Mouse (Mus musculus) naive thymus-derived CD4-positive, alpha-beta T cell, adult 2 months (primary cell): ENCODE results near the gene Wipf1.
A peak's percentile ranks its signal among the peaks of the same experiment; 100 is the strongest.
"Not testable (repeated sequence)": the region's sequence is repeated elsewhere in the genome, so short reads cannot be mapped to it uniquely, and the experiment has no call there.

Experiments used
- DNase-seq: peaks from one replicate; pipeline ENCODE4 v3.0.0-alpha.2; 2011; ENCODE audit warnings: low read depth

Gene Wipf1

DNA sequence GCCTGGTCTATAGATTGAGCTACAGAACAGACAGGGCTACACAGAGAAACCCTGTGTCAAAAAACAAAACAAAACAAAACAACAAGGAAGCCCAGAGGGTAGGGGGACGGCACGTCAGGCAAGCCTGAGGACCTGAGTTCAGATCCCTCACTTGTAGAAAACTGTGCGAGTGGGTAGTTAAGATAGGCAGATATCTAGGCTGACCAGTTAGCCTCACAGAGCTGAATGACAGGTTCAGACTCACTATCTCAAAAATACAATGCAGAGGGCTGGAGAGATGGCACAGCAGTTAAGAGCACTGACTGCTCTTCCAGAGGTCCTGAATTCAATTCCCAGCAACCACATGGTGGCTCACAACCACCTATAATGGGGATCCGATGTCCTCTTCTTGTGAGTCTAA is 23.2 kb downstream of the Wipf1 start:
- DNase-seq: not testable (repeated sequence)

- DNase-seq: no peak
Measured at GRCm38 (mm10) chr2:73502863-73503429, 26.6 kb downstream of the Wipf1 start.

GRCm38 (mm10) chr2:73500864-73501263 is 28.7 kb downstream of the Wipf1 start:
- no peak for DNase-seq

DNA sequence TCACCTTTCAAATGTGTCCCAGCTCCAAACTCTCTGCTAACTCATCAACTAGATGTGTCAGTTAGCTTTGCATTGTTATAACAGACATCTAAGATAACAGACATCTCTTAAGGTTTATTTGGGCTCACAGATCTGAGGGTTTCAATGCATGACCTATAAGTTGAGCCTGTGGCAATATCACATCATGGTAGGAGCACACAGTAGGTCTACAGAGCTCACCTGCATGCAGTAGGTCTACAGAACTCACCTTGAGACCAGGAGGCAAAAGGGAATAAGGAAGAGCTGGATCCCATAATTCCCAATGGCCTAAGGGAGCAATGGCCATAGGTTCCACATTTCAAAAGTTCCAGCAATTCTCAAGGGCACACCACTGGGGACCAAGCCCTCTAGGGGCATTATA is 31.2 kb downstream of the Wipf1 start:
- DNase-seq: no peak

GRCm38 (mm10) chr2:73497572-73497971 is 32.0 kb downstream of the Wipf1 start:
- no peak for DNase-seq

- DNase-seq: no peak
Measured at GRCm38 (mm10) chr2:73496944-73497343, 32.6 kb downstream of the Wipf1 start.

DNA sequence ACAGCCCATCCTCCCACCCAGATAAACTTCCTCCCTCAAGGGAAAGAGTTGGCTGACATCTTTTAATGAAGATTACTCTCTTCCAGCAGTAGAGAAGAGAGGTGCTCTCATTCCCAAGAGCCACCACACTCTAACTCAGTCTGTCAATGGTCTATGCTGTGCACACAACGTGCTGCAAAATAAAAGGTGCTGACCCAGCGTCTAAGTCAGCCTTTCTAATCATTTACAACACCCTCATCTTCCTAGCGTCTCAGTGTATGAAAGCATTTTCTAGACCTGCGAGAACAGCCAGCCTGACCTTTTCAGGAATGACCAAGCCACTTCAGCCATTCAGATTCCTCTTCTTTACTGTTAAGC is 33.2 kb downstream of the Wipf1 start:
- DNase-seq: no peak

DNA sequence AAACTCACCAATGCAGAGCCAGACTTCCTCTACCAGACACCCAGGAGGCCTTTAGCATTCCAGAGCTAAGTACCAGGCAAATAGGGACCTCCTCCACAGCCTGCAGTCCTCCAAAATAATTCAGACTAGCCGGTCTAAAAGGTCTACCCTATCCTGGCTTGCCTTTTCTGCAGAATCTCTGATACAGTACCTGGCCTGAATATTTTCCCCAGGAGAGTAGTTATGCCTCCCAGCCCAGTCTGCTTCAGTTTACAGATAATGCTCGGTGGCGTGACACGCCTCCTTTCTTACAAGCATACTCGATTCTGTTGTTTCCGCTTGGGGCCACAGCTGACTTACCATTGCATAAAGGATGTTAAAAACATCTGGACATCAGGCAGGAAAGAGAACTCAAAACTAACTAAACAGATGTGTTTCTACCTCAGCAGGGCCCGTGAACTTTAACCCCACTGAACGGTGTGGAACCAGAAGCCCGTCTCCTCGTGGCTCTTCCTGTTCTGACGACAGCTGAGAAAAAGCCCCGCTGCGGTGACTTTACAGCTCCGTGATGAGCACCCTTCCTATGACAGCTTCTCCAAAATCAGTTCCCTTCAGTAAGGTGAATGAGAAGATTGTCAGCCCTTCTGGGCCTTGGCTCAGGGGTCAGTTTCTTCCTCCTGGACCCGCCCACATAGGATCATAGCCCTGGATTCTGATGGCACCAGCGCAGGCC is 33.8 kb downstream of the Wipf1 start:
- peak; percentile 86 for DNase-seq

- DNase-seq: no peak
Measured at GRCm38 (mm10) chr2:73493517-73493916, 36.0 kb downstream of the Wipf1 start.

DNA sequence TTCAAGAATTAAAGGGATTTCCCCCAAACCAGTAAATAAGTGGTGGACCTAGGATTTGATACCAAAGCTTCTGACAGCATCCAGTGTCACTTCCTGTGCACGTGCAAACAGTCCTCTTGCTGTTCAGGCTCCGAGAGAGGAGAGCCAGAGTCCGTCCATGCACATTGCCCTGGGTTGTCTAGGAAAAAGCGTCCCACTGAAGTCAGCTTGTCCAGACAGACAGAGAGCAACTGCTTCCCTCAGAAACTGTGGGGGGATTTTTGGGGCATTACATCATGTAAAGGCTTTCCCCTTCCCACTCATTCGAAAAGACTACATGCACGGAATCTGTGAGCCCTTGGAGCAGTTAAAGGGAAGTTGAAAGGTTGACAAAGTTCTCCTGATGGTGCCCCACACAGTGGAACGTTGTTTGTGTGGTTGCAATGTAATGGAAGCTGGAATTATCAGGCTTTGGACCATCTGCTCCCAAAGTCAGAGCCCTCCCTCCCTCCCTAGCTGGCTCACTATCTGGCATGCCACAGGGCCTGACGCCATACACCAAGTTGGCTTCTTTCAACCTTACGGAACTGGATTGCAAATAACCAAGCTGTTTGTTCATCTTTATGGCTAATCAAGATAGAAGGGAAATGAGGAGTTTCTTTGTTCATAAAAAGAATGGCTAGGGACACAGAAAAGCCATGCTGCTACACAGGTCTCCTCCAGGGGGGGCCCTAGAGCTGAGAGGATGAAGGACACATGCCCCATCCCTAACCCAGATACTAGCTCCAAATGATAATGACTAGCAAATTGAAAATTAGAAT is 37.9 kb downstream of the Wipf1 start:
- peak; percentile 79 for DNase-seq

DNA sequence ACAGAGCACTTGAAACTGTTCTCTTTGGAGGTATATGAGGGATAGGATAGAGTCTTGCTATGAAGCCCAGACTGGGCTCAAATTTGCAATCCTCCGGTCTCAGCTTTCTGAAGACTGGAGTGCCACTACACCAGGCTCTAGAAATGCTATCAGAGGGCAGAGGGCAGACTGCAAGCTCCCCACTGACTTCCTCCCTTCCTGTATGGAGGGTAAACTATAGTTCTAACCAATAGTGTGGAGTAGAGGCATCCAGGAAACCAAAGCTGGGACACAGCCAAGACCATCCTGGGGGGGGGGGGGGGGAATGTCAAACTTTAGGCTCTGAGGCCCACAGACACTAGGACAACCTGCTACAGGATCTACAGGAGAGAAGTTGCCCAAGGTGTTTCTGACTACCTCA is 39.1 kb downstream of the Wipf1 start:
- DNase-seq: no peak

- DNase-seq: peak; percentile 81
Measured at GRCm38 (mm10) chr2:73486120-73486601, 43.4 kb downstream of the Wipf1 start.

- DNase-seq: peak; percentile 80
Measured at GRCm38 (mm10) chr2:73485236-73486119, 44.1 kb downstream of the Wipf1 start.

DNA sequence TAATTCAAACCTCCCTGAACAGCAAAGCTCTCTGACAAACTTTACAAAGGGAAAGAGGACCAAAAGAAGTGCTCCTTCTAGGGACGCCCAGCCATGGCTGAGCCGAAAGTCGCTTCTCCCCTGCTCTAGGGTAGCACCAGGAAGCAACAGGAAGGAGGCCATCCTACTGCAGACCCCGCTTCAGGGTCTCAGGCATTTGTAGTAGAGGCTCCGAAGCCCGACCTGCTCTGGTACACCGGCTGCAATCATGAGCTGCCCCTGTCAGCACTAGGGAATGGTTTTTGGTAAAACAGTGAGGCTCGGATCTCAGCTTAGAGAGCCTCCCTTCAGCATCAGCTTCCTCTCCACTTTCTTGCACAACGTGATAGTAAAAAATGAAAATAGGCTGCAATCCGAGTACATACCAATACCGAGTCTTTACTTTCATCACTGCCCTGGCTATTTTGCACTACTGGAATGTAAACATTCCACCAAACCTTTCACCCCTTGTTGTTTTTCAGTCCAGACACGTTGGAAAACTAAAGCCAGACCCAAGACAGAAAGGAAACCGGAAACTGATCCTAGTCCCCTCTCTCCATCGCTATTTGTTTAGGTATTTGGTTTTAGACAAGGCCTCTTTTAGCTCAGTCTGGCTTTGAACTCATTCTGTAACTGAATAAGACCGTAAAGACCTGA is 44.8 kb downstream of the Wipf1 start:
- DNase-seq: no peak

GRCm38 (mm10) chr2:73478805-73479204 is 50.7 kb downstream of the Wipf1 start:
- no peak for DNase-seq

GRCm38 (mm10) chr2:73477501-73477900 is 52.0 kb downstream of the Wipf1 start:
- DNase-seq: no peak

DNA sequence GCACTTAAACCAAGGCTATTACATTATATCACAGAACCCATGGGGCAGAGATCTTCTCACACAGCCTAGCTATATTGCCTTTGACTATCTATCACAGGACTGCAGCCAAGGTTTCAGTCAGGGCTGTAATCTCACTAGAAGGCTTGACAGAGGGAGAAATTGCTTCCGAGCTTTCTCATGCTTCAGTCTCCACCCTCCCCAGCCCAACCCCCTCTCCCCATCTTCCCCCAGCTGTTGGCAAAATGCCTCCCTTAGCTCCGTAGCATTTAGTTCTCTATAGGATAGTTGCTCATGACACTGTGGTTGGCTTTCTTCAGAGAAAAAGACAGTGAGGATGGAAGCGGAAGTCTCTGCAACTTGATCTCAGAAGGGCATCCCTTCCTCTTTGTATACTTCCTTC is 54.0 kb downstream of the Wipf1 start:
- DNase-seq: peak; percentile 60

DNA sequence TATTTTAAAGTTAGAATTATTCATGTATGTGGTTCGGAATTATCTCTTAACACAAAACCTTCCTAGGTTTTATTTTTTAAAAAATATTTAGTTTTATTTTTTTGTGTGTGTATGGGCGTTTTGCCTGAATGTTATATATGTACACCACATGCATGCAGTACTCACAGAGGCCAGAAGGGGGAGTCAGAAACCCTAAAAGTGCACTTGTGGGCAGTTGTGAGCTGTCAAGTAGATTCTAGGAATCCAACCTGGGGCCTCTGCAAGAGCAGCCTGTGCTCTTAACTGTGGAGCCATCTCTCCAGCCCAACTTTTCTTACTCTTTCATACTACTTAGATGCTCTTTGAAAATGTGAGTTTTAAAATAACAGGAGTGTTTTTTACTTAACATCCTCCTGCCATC is 57.4 kb downstream of the Wipf1 start:
- peak; percentile 67 for DNase-seq

DNA sequence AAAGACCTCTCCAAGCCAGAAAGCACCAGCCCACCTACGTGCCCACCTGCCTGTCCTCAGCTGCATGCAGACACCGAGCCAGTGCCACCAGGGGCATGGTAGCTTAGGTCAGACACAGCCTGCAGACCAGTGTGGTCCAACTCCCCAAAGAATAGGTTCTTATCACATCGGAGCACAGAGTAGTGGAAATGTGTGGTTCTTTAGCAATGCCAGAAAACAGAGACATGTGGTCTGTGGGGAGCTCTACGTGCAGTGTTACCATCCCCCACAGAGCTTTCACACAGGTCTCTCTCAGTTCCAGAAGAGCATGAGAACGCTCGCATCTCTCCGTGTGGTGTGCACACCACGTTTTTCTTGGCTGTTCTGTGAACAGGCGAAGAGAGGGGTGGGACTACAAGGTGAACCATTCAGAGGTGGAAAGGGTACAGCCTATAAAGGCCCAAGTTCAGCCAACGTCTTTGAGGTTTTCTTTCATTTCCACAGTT is 59.3 kb downstream of the Wipf1 start:
- DNase-seq: peak; percentile 78

GRCm38 (mm10) chr2:73469552-73469951 is 60.0 kb downstream of the Wipf1 start:
- no peak for DNase-seq

DNA sequence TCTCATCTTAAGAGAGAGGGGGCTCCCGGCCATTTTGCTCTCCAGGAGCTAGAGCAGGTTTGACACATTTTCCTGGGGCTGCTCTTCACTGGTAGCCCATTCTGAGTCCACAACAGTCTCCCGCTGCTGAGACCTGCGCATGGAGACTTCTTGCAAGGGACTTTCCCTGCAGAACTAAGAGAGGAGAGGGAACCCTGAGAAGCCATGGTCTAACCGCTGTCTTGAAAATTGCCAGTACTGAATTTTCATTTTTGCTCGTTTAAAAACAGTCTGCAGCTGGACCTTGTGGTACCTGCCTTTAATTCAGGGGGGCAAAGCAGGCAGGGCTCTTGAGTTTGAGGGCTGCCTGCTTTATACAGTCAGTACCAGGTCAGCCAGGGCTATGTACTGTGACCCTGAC is 60.5 kb downstream of the Wipf1 start:
- no peak for DNase-seq
